Mouse (Mus musculus) spleen, adult 12 weeks (tissue): ENCODE data around the gene Kcnh8.

ENCODE experiments used
- DNase-seq: peaks from one replicate; pipeline ENCODE4 v3.0.0; 2022; ENCODE audit warnings: low spot score

Kcnh8 gene

GRCm38 (mm10) chr17:52829678-52830077 lies 227.2 kb downstream of the Kcnh8 start:
- no peak for DNase-seq

GRCm38 (mm10) chr17:52873195-52873594 lies 270.7 kb downstream of the Kcnh8 start:
- no peak for DNase-seq

GRCm38 (mm10) chr17:52878964-52879363 lies 276.5 kb downstream of the Kcnh8 start:
- DNase-seq = no peak

- DNase-seq = no peak
Observed at GRCm38 (mm10) chr17:52880051-52880450, 277.5 kb downstream of the Kcnh8 start.

- no peak for DNase-seq
Observed at GRCm38 (mm10) chr17:52885210-52885609, 282.7 kb downstream of the Kcnh8 start.

GRCm38 (mm10) chr17:52920519-52921106 lies 318.1 kb downstream of the Kcnh8 start:
- no peak for DNase-seq

- no peak for DNase-seq
Observed at GRCm38 (mm10) chr17:52943966-52944365, 341.5 kb downstream of the Kcnh8 start.

- DNase-seq = no peak
Observed at GRCm38 (mm10) chr17:52972735-52973134, 370.2 kb downstream of the Kcnh8 start.

- DNase-seq = no peak
Observed at GRCm38 (mm10) chr17:52980958-52981357, 378.4 kb downstream of the Kcnh8 start.
